Mouse (Mus musculus): ENCODE measurements around the gene Spry1.

Gene Spry1

GRCm38 (mm10) chr3:37642681-37643214 lies 3.0 kb downstream of the Spry1 start:
- DNase-seq = no peak

GRCm38 (mm10) chr3:37643411-37643810 lies 3.7 kb downstream of the Spry1 start:
- no peak for DNase-seq

- no peak for DNase-seq
Measured at GRCm38 (mm10) chr3:37643903-37644302, 4.2 kb downstream of the Spry1 start.

GRCm38 (mm10) chr3:37645061-37645460 lies 5.3 kb downstream of the Spry1 start:
- DNase-seq = no peak

GRCm38 (mm10) chr3:37646221-37646620 lies 6.5 kb downstream of the Spry1 start:
- no peak for DNase-seq

GRCm38 (mm10) chr3:37647225-37647624 lies 7.5 kb downstream of the Spry1 start:
- no peak for DNase-seq

- DNase-seq = no peak
Measured at GRCm38 (mm10) chr3:37648244-37648643, 8.5 kb downstream of the Spry1 start.

- no peak for DNase-seq
Measured at GRCm38 (mm10) chr3:37649281-37649680, 9.5 kb downstream of the Spry1 start.

GRCm38 (mm10) chr3:37652537-37652936 lies 12.8 kb downstream of the Spry1 start:
- no peak for DNase-seq

- DNase-seq = no peak
Measured at GRCm38 (mm10) chr3:37653935-37654729, 14.4 kb downstream of the Spry1 start.

- DNase-seq = no peak
Measured at GRCm38 (mm10) chr3:37654787-37655186, 15.0 kb downstream of the Spry1 start.

GRCm38 (mm10) chr3:37655933-37656633 lies 16.3 kb downstream of the Spry1 start:
- peak; percentile 43 for DNase-seq

GRCm38 (mm10) chr3:37657009-37657408 lies 17.3 kb downstream of the Spry1 start:
- DNase-seq = no peak

- no peak for DNase-seq
Measured at GRCm38 (mm10) chr3:37658155-37658554, 18.4 kb downstream of the Spry1 start.

GRCm38 (mm10) chr3:37659621-37660020 lies 19.9 kb downstream of the Spry1 start:
- no peak for DNase-seq

- no peak for DNase-seq
Measured at GRCm38 (mm10) chr3:37666291-37667118, 26.8 kb downstream of the Spry1 start.

- no peak for DNase-seq
Measured at GRCm38 (mm10) chr3:37667119-37667467, 27.3 kb downstream of the Spry1 start.

- DNase-seq = no peak
Measured at GRCm38 (mm10) chr3:37667736-37668135, 28.0 kb downstream of the Spry1 start.

- DNase-seq = no peak
Measured at GRCm38 (mm10) chr3:37668652-37669051, 28.9 kb downstream of the Spry1 start.

- no peak for DNase-seq
Measured at GRCm38 (mm10) chr3:37669100-37669499, 29.4 kb downstream of the Spry1 start.

GRCm38 (mm10) chr3:37672266-37673040 lies 32.7 kb downstream of the Spry1 start:
- no peak for DNase-seq

GRCm38 (mm10) chr3:37673513-37674261 lies 33.9 kb downstream of the Spry1 start:
- DNase-seq = no peak
